Mouse (Mus musculus) kidney, embryonic 16.5 days (tissue): ENCODE measurements at regions not wholly inside any gene's neighbourhood (a gene's known extent, or its start where the extent isn't known, plus 50 kb on each side); places are given as distances from the start of the nearest gene placed in this dataset.

Experiments used
- ATAC-seq: fragments of 200-750 bp; cut with Nextera tagmentation; 2 replicates; pipeline ENCODE4 v1.8.0; 2017; ENCODE audit warnings: moderate TSS enrichment; ENCODE audit not compliant: low FRiP score, low TSS enrichment
- H3K27ac ChIP-seq: fragments of 300-500 bp; sonication (generic); 2 replicates; pipeline ENCODE4 v1.5.1; 2014; ENCODE audit warnings: low read length
- H3K27me3 ChIP-seq: fragments of 300-500 bp; sonication (generic); 2 replicates; pipeline ENCODE4 v1.6.1; 2014; ENCODE audit warnings: low read length, control low read depth, mixed read lengths; ENCODE audit not compliant: insufficient read depth
- H3K36me3 ChIP-seq: fragments of 300-500 bp; sonication (generic); 2 replicates; pipeline ENCODE4 v1.6.1; 2014; ENCODE audit warnings: low read length, control low read depth, mixed read lengths; ENCODE audit not compliant: insufficient read depth
- H3K4me1 ChIP-seq: fragments of 300-500 bp; sonication (generic); 2 replicates; pipeline ENCODE4 v1.6.1; 2014; ENCODE audit warnings: low read length, control low read depth, mixed read lengths; ENCODE audit not compliant: insufficient read depth
- H3K4me2 ChIP-seq: fragments of 300-500 bp; sonication (generic); replicated peaks from 2 replicates; pipeline ENCODE4 v1.6.1; 2014; ENCODE audit warnings: low read depth, low read length
- H3K4me3 ChIP-seq: fragments of 300-500 bp; sonication (generic); 2 replicates; pipeline ENCODE4 v1.5.1; 2014; ENCODE audit warnings: mild to moderate bottlenecking, low read length
- H3K9ac ChIP-seq: fragments of 300-500 bp; sonication (generic); replicated peaks from 2 replicates; pipeline ENCODE4 v1.6.1; 2014; ENCODE audit warnings: low read length
- H3K9me3 ChIP-seq: fragments of 300-500 bp; sonication (generic); 2 replicates; pipeline ENCODE4 v1.6.1; 2016; ENCODE audit warnings: low read length, control low read depth
- WGBS: fragments of 180-500 bp; shearing (Covaris S2); extraction: QIAGEN DNeasy Blood & Tissue Kit; methylation state at CpG from one replicate; pipeline ENCODE4 v1.1.7; 2014; 5-methylcytosine and 5-hydroxymethylcytosine counted together

GRCm38 (mm10) chr12:67929842-67930241 is 707.5 kb upstream of the Mdga2 start:
- Histone ChIP-seq H3K36me3 (no peaks in the 10 kb centered on the region), H3K4me1 (no peaks in the 10 kb centered on the region), H3K9me3 (no peaks in the 10 kb centered on the region), H3K4me3 (no peak overlapping the region), H3K27me3 (no peaks in the 10 kb centered on the region), H3K4me2 (no peak overlapping the region), H3K27ac (no peak overlapping the region), H3K9ac (no peak overlapping the region)
- WGBS = 67% methylated on average over 1 of the region's 1 CpGs
- no peak for ATAC-seq

- Histone ChIP-seq H3K27ac (no peak overlapping the region), H3K27me3 (no peaks in the 10 kb centered on the region), H3K4me2 (no peak overlapping the region), H3K36me3 (no peaks in the 10 kb centered on the region), H3K9me3 (no peaks in the 10 kb centered on the region), H3K9ac (no peak overlapping the region), H3K4me3 (no peak overlapping the region), H3K4me1 (no peaks in the 10 kb centered on the region)
- 69% methylated on average over 4 of the region's 4 CpGs for WGBS
- no peak for ATAC-seq
Observed at GRCm38 (mm10) chr12:67914603-67915002, 692.3 kb upstream of the Mdga2 start.

GRCm38 (mm10) chr12:67887296-67887695 is 664.9 kb upstream of the Mdga2 start:
- H3K4me1 ChIP-seq = no peaks in the 10 kb centered on the region
- H3K4me2 ChIP-seq = no peak overlapping the region
- H3K36me3 ChIP-seq = no peaks in the 10 kb centered on the region
- no peak overlapping the region for H3K27ac ChIP-seq
- no peaks in the 10 kb centered on the region for H3K27me3 ChIP-seq
- peak; percentile 61; the same call in 1 of the 2 replicates for ATAC-seq
- H3K4me3 ChIP-seq = no peak overlapping the region
- 67% methylated on average over 2 of the region's 2 CpGs for WGBS
- H3K9me3 ChIP-seq = no peaks in the 10 kb centered on the region
- no peak overlapping the region for H3K9ac ChIP-seq

GRCm38 (mm10) chr12:67862615-67863014 is 640.3 kb upstream of the Mdga2 start:
- Histone ChIP-seq H3K4me3 (no peak overlapping the region), H3K36me3 (no peaks in the 10 kb centered on the region), H3K4me1 (no peaks in the 10 kb centered on the region), H3K27ac (no peak overlapping the region), H3K9me3 (no peaks in the 10 kb centered on the region), H3K27me3 (no peaks in the 10 kb centered on the region), H3K4me2 (no peak overlapping the region), H3K9ac (no peak overlapping the region)
- ATAC-seq = no peak
- WGBS = 72% methylated on average over 2 of the region's 2 CpGs

GRCm38 (mm10) chr12:67860713-67861112 is 638.4 kb upstream of the Mdga2 start:
- no peaks in the 10 kb centered on the region for H3K27me3 ChIP-seq
- no peaks in the 10 kb centered on the region for H3K36me3 ChIP-seq

GRCm38 (mm10) chr12:67852625-67853024 is 630.3 kb upstream of the Mdga2 start:
- Histone ChIP-seq H3K4me3 (no peak overlapping the region), H3K36me3 (no peaks in the 10 kb centered on the region), H3K9ac (no peak overlapping the region), H3K27me3 (no peaks in the 10 kb centered on the region), H3K9me3 (no peaks in the 10 kb centered on the region), H3K27ac (no peak overlapping the region), H3K4me2 (no peak overlapping the region), H3K4me1 (no peaks in the 10 kb centered on the region)
- no peak for ATAC-seq
- 84% methylated on average over 2 of the region's 2 CpGs for WGBS

More at GRCm38 (mm10) chr12:67860713-67861112, 638.4 kb upstream of the Mdga2 start:
- no peaks in the 10 kb centered on the region for H3K9me3 ChIP-seq
- no peak overlapping the region for H3K4me3 ChIP-seq
- ATAC-seq = no peak
- 95% methylated on average over 1 of the region's 1 CpGs for WGBS
- no peaks in the 10 kb centered on the region for H3K4me1 ChIP-seq
- H3K27ac ChIP-seq = no peak overlapping the region
- no peak overlapping the region for H3K4me2 ChIP-seq
- no peak overlapping the region for H3K9ac ChIP-seq

GRCm38 (mm10) chr12:67847517-67847916 is 625.2 kb upstream of the Mdga2 start:
- no peak overlapping the region for H3K4me3 ChIP-seq
- no peak overlapping the region for H3K27ac ChIP-seq
- no peaks in the 10 kb centered on the region for H3K36me3 ChIP-seq
- no peaks in the 10 kb centered on the region for H3K9me3 ChIP-seq
- no peak for ATAC-seq
- H3K27me3 ChIP-seq = no peaks in the 10 kb centered on the region
- no peaks in the 10 kb centered on the region for H3K4me1 ChIP-seq
- no peak overlapping the region for H3K4me2 ChIP-seq
- H3K9ac ChIP-seq = no peak overlapping the region

GRCm38 (mm10) chr12:67804297-67804696 is 581.9 kb upstream of the Mdga2 start:
- no peak for ATAC-seq
- H3K4me1 ChIP-seq = no peaks in the 10 kb centered on the region
- WGBS = 82% methylated on average over 6 of the region's 6 CpGs

GRCm38 (mm10) chr12:67799776-67800175 is 577.4 kb upstream of the Mdga2 start:
- no peaks in the 10 kb centered on the region for H3K36me3 ChIP-seq
- no peaks in the 10 kb centered on the region for H3K9me3 ChIP-seq
- H3K4me2 ChIP-seq = no peak overlapping the region
- WGBS = 80% methylated on average over 2 of the region's 2 CpGs
- no peak for ATAC-seq
- no peaks in the 10 kb centered on the region for H3K4me1 ChIP-seq
- no peaks in the 10 kb centered on the region for H3K27me3 ChIP-seq
- H3K27ac ChIP-seq = no peak overlapping the region
- H3K9ac ChIP-seq = no peak overlapping the region
- H3K4me3 ChIP-seq = no peak overlapping the region

More at GRCm38 (mm10) chr12:67804297-67804696, 581.9 kb upstream of the Mdga2 start:
- no peak overlapping the region for H3K27ac ChIP-seq
- H3K4me2 ChIP-seq = no peak overlapping the region
- no peak overlapping the region for H3K4me3 ChIP-seq
- no peaks in the 10 kb centered on the region for H3K27me3 ChIP-seq
- no peak overlapping the region for H3K9ac ChIP-seq
- no peaks in the 10 kb centered on the region for H3K9me3 ChIP-seq
- no peaks in the 10 kb centered on the region for H3K36me3 ChIP-seq
